10 mouse cellular contexts compared by ENCODE assay signal in genomic region chr13:24279407-24279761, GRCm38 (mm10). TPM values are rescaled to one million over a fixed set of nuclear protein-coding genes. Genes with fewer than 3 reads are reported as not detected.
DNase-seq lines count a peak whose midpoint lies in the region; ATAC-seq and TF ChIP-seq lines count a peak whose summit lies in the region.
"Had no signal": no experiment of that assay in that cellular context is flagged by ENCODE, and none has a peak within 500 bp of the region (broad histone marks: within the 10 kb centered on the region; RNA-seq: fewer than 3 reads in every experiment).

No protein-coding gene starts in this region.

- no peak overlapping the region; the same call in 1 of the 2 replicates for H3K27ac ChIP-seq in kidney, embryonic 14.5 days (ENCODE audit: low read depth, low read length)
- H3K27ac ChIP-seq in embryonic facial prominence, embryonic 14.5 days (replicated peaks; ENCODE audit: low read depth, low read length), result no peak overlapping the region
- H3K27ac ChIP-seq in hindbrain, postnatal 0 days, result no peak overlapping the region
- no peak overlapping the region for H3K27ac ChIP-seq in midbrain, embryonic 16.5 days (ENCODE audit: low read length)
- H3K27ac ChIP-seq: macrophage had no signal

- H3K36me3 ChIP-seq in kidney, embryonic 14.5 days (ENCODE audit: control insufficient read depth, insufficient read depth, low read length), result peaks cover under 1% of the 10 kb centered on the region; the same call in 1 of the 2 replicates
- no peaks in the 10 kb centered on the region for H3K36me3 ChIP-seq in embryonic facial prominence, embryonic 14.5 days (ENCODE audit: control insufficient read depth, insufficient read depth, low read length)
- 0 out of 2 replicates have a peak, but pooled peaks cover 2% of the 10 kb centered on the region for H3K36me3 ChIP-seq in hindbrain, postnatal 0 days (ENCODE audit: insufficient read depth, low read length)
- no peaks in the 10 kb centered on the region for H3K36me3 ChIP-seq in midbrain, embryonic 16.5 days (ENCODE audit: control insufficient read depth, insufficient read depth, low read length)

- H3K9ac ChIP-seq in kidney, embryonic 14.5 days (ENCODE audit: low read depth, low read length), result no peak overlapping the region; the same call in 1 of the 2 replicates
- H3K9ac ChIP-seq in embryonic facial prominence, embryonic 14.5 days (ENCODE audit: low read depth, low read length), result 0 out of 2 replicates have a peak overlapping the region, but pooled peaks have one; percentile 31
- peak overlapping the region; percentile 86 for H3K9ac ChIP-seq in hindbrain, postnatal 0 days (replicated peaks; ENCODE audit: low read length)
- H3K9ac ChIP-seq in midbrain, embryonic 16.5 days (ENCODE audit: low read depth, low read length), result peak overlapping the region; percentile 97

- H3K9me3 ChIP-seq in kidney, embryonic 14.5 days (ENCODE audit: control insufficient read depth, low read length), result no peaks in the 10 kb centered on the region
- H3K9me3 ChIP-seq in embryonic facial prominence, embryonic 14.5 days (ENCODE audit: control insufficient read depth, low read length), result no peaks in the 10 kb centered on the region
- no peaks in the 10 kb centered on the region for H3K9me3 ChIP-seq in hindbrain, postnatal 0 days (ENCODE audit: low read length)
- H3K9me3 ChIP-seq in midbrain, embryonic 16.5 days (replicated peaks; ENCODE audit: control insufficient read depth, low read length, poor library complexity, severe bottlenecking), result no peaks in the 10 kb centered on the region

- H3K4me2 ChIP-seq in kidney, embryonic 14.5 days (replicated peaks; ENCODE audit: low read depth, low read length), result peak overlapping the region; percentile 83
- peak overlapping the region; percentile 91 for H3K4me2 ChIP-seq in embryonic facial prominence, embryonic 14.5 days (ENCODE audit: low read depth, low read length)
- H3K4me2 ChIP-seq in hindbrain, postnatal 0 days (ENCODE audit: low read depth, low read length), result peak overlapping the region; percentile 62
- peak overlapping the region; percentile 87 for H3K4me2 ChIP-seq in midbrain, embryonic 16.5 days (ENCODE audit: low read length)

- TF ChIP-seq CTCF in hindbrain, postnatal 0 days (IDR thresholded peaks at IDR 0.05; ENCODE audit: low read depth), result no peak

- H3K4me1 ChIP-seq in kidney, embryonic 14.5 days (ENCODE audit: control insufficient read depth, insufficient read depth, low read length), result no peaks in the 10 kb centered on the region
- H3K4me1 ChIP-seq in embryonic facial prominence, embryonic 14.5 days (ENCODE audit: control insufficient read depth, insufficient read depth, low read length), result peaks cover 16% of the 10 kb centered on the region
- H3K4me1 ChIP-seq in hindbrain, postnatal 0 days (ENCODE audit: insufficient read depth, low read length), result 0 out of 2 replicates have a peak, but pooled peaks cover 3% of the 10 kb centered on the region
- H3K4me1 ChIP-seq in midbrain, embryonic 16.5 days (ENCODE audit: control insufficient read depth, insufficient read depth, low read length), result peaks cover 11% of the 10 kb centered on the region

- ATAC-seq in kidney, embryonic 14.5 days (ENCODE audit: low FRiP score, low TSS enrichment), result no peak
- no peak for ATAC-seq in embryonic facial prominence, embryonic 14.5 days (ENCODE audit: low read depth)
- no peak for ATAC-seq in hindbrain, postnatal 0 days
- no peak for ATAC-seq in midbrain, embryonic 16.5 days
- ATAC-seq in CD4-positive, CD25-positive, alpha-beta regulatory T cell, adult 4 months, result no peak

- 39% methylated on average over 11 of the region's 11 CpGs for WGBS in kidney, embryonic 14.5 days
- WGBS in embryonic facial prominence, embryonic 14.5 days, result 36% methylated on average over 11 of the region's 11 CpGs
- WGBS in hindbrain, postnatal 0 days, result 49% methylated on average over 11 of the region's 11 CpGs
- 55% methylated on average over 11 of the region's 11 CpGs for WGBS in midbrain, embryonic 16.5 days

- DNase-seq in kidney, adult 11 months, result no peak
- no peak for DNase-seq in embryonic facial prominence, embryonic 14.5 days (ENCODE audit: low spot score)
- DNase-seq in hindbrain, postnatal 0 days (ENCODE audit: low spot score), result no peak
- no peak for DNase-seq in spleen, postnatal 36 days (ENCODE audit: low spot score in 2 of 2)
- no peak for DNase-seq in MN1 (ENCODE audit: low spot score)
- DNase-seq: gastrocnemius, postnatal 36 days had no signal

- H3K27me3 ChIP-seq in kidney, embryonic 14.5 days (ENCODE audit: control insufficient read depth, insufficient read depth, low read length), result no peaks in the 10 kb centered on the region
- no peaks in the 10 kb centered on the region; the same call in 1 of the 2 replicates for H3K27me3 ChIP-seq in embryonic facial prominence, embryonic 14.5 days (replicated peaks; ENCODE audit: control insufficient read depth, insufficient read depth, low read length)
- no peaks in the 10 kb centered on the region for H3K27me3 ChIP-seq in hindbrain, postnatal 0 days (ENCODE audit: insufficient read depth, low read length)
- H3K27me3 ChIP-seq in midbrain, embryonic 16.5 days (ENCODE audit: control insufficient read depth, insufficient read depth, low read depth, low read length), result no peaks in the 10 kb centered on the region

- H3K4me3 ChIP-seq in kidney, embryonic 14.5 days (ENCODE audit: low read length), result peak overlapping the region; percentile 78
- peak overlapping the region; percentile 79 for H3K4me3 ChIP-seq in embryonic facial prominence, embryonic 14.5 days (ENCODE audit: low read depth, low read length)
- H3K4me3 ChIP-seq in hindbrain, postnatal 0 days (ENCODE audit: low read length), result peak overlapping the region; percentile 82
- peak overlapping the region; percentile 87 for H3K4me3 ChIP-seq in midbrain, embryonic 16.5 days (ENCODE audit: low read depth, low read length)

RNA-seq across cellular contexts. Expression of gene Carmil1, which starts 1.2 kb away (rescaled TPM):
- 23.9 and 48.6 TPM in 2 replicates for polyA plus RNA-seq in kidney, embryonic 14.5 days (2014; fragmentation: Nextera tagmentation; extraction: Ambion mirVana)
- 31.3 and 32.0 TPM in 2 replicates for polyA plus RNA-seq in embryonic facial prominence, embryonic 14.5 days (2014; fragmentation: Nextera tagmentation; extraction: Ambion mirVana)
- total RNA-seq in hindbrain, postnatal 0 days (2014; rRNA removed), result 49.8 and 50.9 TPM in 2 replicates
- 39.3 and 43.4 TPM in 2 replicates for polyA plus RNA-seq in hindbrain, postnatal 0 days (2015; fragmentation: Nextera tagmentation; extraction: Ambion mirVana)
- 41.1 and 47.1 TPM in 2 replicates for polyA plus RNA-seq in midbrain, embryonic 16.5 days (2015; fragmentation: Nextera tagmentation; extraction: Ambion mirVana)
- 1 to 10 TPM in 1 of 2 experiments, under 1 TPM in 1; 0.55 to 1.3 TPM for polyA plus RNA-seq in CD4-positive, CD25-positive, alpha-beta regulatory T cell, adult 4 months (2017; shearing (Covaris generic))

RNA-seq across cellular contexts. Expression of gene Cmah, which starts 47.8 kb away (rescaled TPM):
- 0.47 and 1.2 TPM in 2 replicates for polyA plus RNA-seq in kidney, embryonic 14.5 days (2014; fragmentation: Nextera tagmentation; extraction: Ambion mirVana)
- polyA plus RNA-seq in embryonic facial prominence, embryonic 14.5 days (2014; fragmentation: Nextera tagmentation; extraction: Ambion mirVana), result 0.68 and 0.95 TPM in 2 replicates
- total RNA-seq in hindbrain, postnatal 0 days (2014; rRNA removed), result under 0.01 and 0.25 TPM in 2 replicates
- 0.08 and 0.16 TPM in 2 replicates for polyA plus RNA-seq in hindbrain, postnatal 0 days (2015; fragmentation: Nextera tagmentation; extraction: Ambion mirVana)
- polyA plus RNA-seq in midbrain, embryonic 16.5 days (2015; fragmentation: Nextera tagmentation; extraction: Ambion mirVana), result 0.11 and 0.36 TPM in 2 replicates
- polyA plus RNA-seq in CD4-positive, CD25-positive, alpha-beta regulatory T cell, adult 4 months (2017; shearing (Covaris generic)), result 10 to 100 TPM; 49.8 to 61.7 TPM

Comparison
In these comparisons a context has a peak if more than half of its experiments do, and no peak if none do; other contexts are left out.
1. RNA of gene Carmil1, which starts 1.2 kb away (polyA plus RNA-seq): 23.9 to 48.6 TPM in kidney, embryonic 14.5 days, 41.1 to 47.1 TPM in midbrain, embryonic 16.5 days, 39.3 to 43.4 TPM in hindbrain, postnatal 0 days and 31.3 to 32.0 TPM in embryonic facial prominence, embryonic 14.5 days; 0.55 to 1.3 TPM in CD4-positive, CD25-positive, alpha-beta regulatory T cell, adult 4 months; every median in the first group is over 10 times any median in the second.
2. RNA of gene Cmah, which starts 47.8 kb away (polyA plus RNA-seq): 49.8 to 61.7 TPM in CD4-positive, CD25-positive, alpha-beta regulatory T cell, adult 4 months; 0.47 to 1.2 TPM in kidney, embryonic 14.5 days, 0.68 to 0.95 TPM in embryonic facial prominence, embryonic 14.5 days, 0.08 to 0.16 TPM in hindbrain, postnatal 0 days and 0.11 to 0.36 TPM in midbrain, embryonic 16.5 days; every median in the first group is over 10 times any median in the second.
3. Peak in every context shown above with its lines, with median percentiles within 50 percentile points of each other: H3K4me2 ChIP-seq and H3K4me3 ChIP-seq.